In genomic region chr16:22009099-22009584, GRCm38 (mm10) we compare ENCODE assay signal across 8 mouse cellular contexts. TPM values are rescaled to one million over a fixed set of nuclear protein-coding genes. Genes with fewer than 3 reads are reported as not detected.
A peak's percentile ranks its signal among the peaks of the same experiment; 100 is the strongest.
DNase-seq lines count a peak whose midpoint lies in the region; ATAC-seq lines count a peak whose summit lies in the region.

Gene Senp2, plus strand, starts transcription at chr16:22009484.

- peak within 1 kb of the TSS; percentile 70 for H3K4me3 ChIP-seq in hindbrain, embryonic 11.5 days (ENCODE audit: low read depth, low read length)

- peak; percentile 99 for DNase-seq in Muller cell, postnatal 12 days (ENCODE audit: inconsistent ontology term)
- peak; percentile 100 for DNase-seq in cerebellum, adult 9-11 months
- DNase-seq in frontal cortex, adult 2 months (ENCODE audit: extremely low spot score in 1 of 2, low spot score in 1 of 2), result peak; percentile 100
- peak; percentile 100 for DNase-seq in hindbrain, embryonic 11.5 days (ENCODE audit: low spot score)
- DNase-seq in layer of hippocampus, postnatal 10 days (ENCODE audit: low spot score in 2 of 2), result peak; percentile 100
- DNase-seq in lung, postnatal 10 days, result peak; percentile 100
- peak; percentile 100 for DNase-seq in ovary, postnatal 36 days (ENCODE audit: low spot score)
- peak; percentile 100 for DNase-seq in thymus, postnatal 25 days

- WGBS in hindbrain, embryonic 11.5 days, result under 1% methylated on average over 45 of the region's 45 CpGs

- H3K4me2 ChIP-seq in hindbrain, embryonic 11.5 days (replicated peaks; ENCODE audit: low read depth, low read length), result peak within 1 kb of the TSS; percentile 85

- no peak within 1 kb of the TSS for H3K27ac ChIP-seq in hindbrain, embryonic 11.5 days (ENCODE audit: low read depth, low read length)

- peak within 1 kb of the TSS; percentile 66 for H3K9ac ChIP-seq in hindbrain, embryonic 11.5 days (ENCODE audit: low read depth, low read length)

- no peaks in the 10 kb centered on the region for H3K9me3 ChIP-seq in hindbrain, embryonic 11.5 days (ENCODE audit: control insufficient read depth, low read length)

- H3K4me1 ChIP-seq in hindbrain, embryonic 11.5 days (replicated peaks; ENCODE audit: control insufficient read depth, insufficient read depth, low read length), result no peaks in the 10 kb centered on the region

- peak; percentile 99 for ATAC-seq in hindbrain, embryonic 11.5 days (ENCODE audit: low FRiP score)

- H3K36me3 ChIP-seq in hindbrain, embryonic 11.5 days (ENCODE audit: control insufficient read depth, insufficient read depth, low read length), result no peaks in the 10 kb centered on the region

- no peaks in the 10 kb centered on the region for H3K27me3 ChIP-seq in hindbrain, embryonic 11.5 days (ENCODE audit: control insufficient read depth, insufficient read depth, low read length)

RNA-seq across cellular contexts. Expression of gene Senp2, which starts in this region (rescaled TPM):
- polyA plus RNA-seq in frontal cortex, adult 2 months (2012; rRNA removed), result 59.8 and 60.1 TPM in 2 replicates
- 64.3 and 66.1 TPM in 2 replicates for polyA plus RNA-seq in hindbrain, embryonic 11.5 days (2014; fragmentation: Nextera tagmentation; extraction: Ambion mirVana)
- total RNA-seq in layer of hippocampus, postnatal 10 days (2021), result 10 to 100 TPM; 69.7 to 70.8 TPM
